Mouse (Mus musculus): Measurements from ENCODE around the gene Cog2. TPM values are rescaled to one million over a fixed set of nuclear protein-coding genes. Genes with fewer than 3 reads are reported as not detected.
A peak's percentile ranks its signal among the peaks of the same experiment; 100 is the strongest.

Cog2 gene
- total RNA-seq, 2 experiments from 2014 or later: 17.1 to 17.7 TPM

DNA sequence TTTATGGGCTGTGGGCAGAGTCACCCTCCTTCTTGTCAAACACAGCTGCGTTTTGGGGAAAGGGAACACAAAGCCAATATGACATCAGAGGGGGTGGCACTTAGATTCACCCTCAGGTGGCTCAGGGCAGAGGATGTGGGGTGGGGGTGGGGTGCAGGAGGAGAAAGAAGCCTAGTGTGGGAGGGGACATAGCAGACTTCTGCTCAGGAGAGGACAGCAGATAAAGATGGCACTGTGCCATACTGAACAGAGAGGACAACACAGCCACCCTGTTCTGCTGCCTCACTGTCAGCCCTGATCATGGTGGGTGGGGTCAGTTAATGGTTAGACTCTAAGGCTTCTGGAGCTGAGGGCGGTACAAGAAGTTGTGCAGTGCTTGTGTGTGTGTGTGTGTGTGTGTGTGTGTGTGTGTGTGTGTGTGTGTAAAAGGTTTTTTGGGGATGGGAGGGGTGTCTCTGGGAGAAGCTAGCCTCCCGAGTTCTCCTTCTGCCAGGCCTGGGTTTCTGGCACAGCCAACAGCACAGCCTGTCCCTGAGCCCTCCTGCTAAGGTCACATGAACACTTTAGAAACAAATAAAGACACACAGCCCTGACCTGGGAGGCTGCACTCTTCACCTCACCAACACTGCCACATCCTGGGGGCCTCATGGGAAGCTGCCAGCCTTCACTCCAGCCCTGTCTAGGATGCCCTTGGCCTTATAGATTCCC, 65.3 kb downstream of the Cog2 start:
- peak; percentile 55 for DNase-seq
- intact Hi-C loops (cut with DNase I): no loop called here
- Histone ChIP-seq H3K27ac (peak overlapping the region; percentile 40), H3K4me3 (no peak overlapping the region)
- TF ChIP-seq CTCF (IDR thresholded peaks at IDR 0.05): no peak

DNA sequence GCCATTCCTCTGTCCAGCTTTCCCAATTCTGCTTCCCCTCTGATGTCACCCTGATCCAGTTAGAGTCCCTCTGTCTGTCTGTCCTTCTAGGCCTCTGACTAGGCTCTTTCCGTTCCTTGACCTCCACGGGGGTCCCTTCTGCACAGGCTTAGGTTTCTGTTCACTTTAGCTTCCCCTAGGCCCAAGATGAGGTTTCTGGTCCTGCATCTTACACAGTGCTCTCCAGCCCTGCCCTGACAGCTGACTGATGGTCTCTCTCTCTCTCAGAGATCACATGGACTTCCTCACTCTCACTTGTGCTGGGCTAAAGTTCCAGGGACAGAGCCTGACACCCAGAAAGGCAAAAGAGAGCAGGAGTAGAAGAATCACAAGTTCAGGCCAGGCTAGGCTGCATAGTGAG, 66.0 kb downstream of the Cog2 start:
- no peak for TF ChIP-seq CTCF (IDR thresholded peaks at IDR 0.05)
- Histone ChIP-seq H3K27ac (peak overlapping the region; percentile 40), H3K4me3 (no peak overlapping the region)
- no peak for DNase-seq
- intact Hi-C loops (cut with DNase I): no loop called here

DNA sequence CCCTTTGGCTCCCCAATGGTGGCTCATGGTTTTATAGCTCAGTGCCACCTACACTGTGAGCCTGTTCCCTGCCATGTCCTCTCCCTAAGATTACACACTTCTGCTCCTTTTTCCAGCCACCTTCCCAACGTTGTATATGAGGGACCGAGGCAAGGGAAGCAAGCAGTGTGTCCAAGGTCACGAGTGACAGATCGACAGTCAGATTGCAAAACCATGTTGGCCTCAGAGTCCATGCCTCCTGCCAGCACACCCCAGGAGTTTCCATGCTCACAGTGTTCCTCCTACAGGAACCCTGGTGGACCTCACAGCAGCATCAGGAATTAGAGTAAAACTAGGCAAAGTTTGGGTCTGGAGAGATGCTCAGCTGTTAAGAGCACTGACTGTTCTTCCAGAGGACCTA, 68.8 kb downstream of the Cog2 start:
- DNase-seq: peak; percentile 46
- Histone ChIP-seq H3K4me3 (no peak overlapping the region), H3K27ac (no peak overlapping the region)
- no peak for TF ChIP-seq CTCF (IDR thresholded peaks at IDR 0.05)
- intact Hi-C loops (cut with DNase I): no loop called here

Other genes starting within 250 kb of the Cog2 start
- under 1 TPM; 0.15 to 0.50 TPM for gene Pgbd5, start 81.1 kb upstream of the Cog2 start, total RNA-seq (2021)
- gene Agt, start 48.9 kb downstream of the Cog2 start, total RNA-seq (2021): 10 to 100 TPM; 12.0 to 18.0 TPM
- not detected for gene Capn9, start 55.3 kb downstream of the Cog2 start, total RNA-seq (2021)
- 10 to 100 TPM; 10.4 to 17.3 TPM for gene 2310022B05Rik, start 142.6 kb downstream of the Cog2 start, total RNA-seq (2021)
- 10 to 100 TPM; 19.3 to 20.8 TPM for gene Ttc13, start 201.2 kb downstream of the Cog2 start, total RNA-seq (2021)
- 1 to 10 TPM; 2.9 to 3.5 TPM for gene Arv1, start 201.4 kb downstream of the Cog2 start, total RNA-seq (2021)
- 1 to 10 TPM in 1 of 2 experiments, under 1 TPM in 1; 0.54 to 1.2 TPM for gene Fam89a, start 231.1 kb downstream of the Cog2 start, total RNA-seq (2021)